Mouse (Mus musculus) CH12.LX (cell line): ENCODE measurements at regions not wholly inside any gene's neighbourhood (a gene's known extent, or its start where the extent isn't known, plus 50 kb on each side); places are given as distances from the start of the nearest gene placed in this dataset.

Experiments
- NRF1 ChIP-seq: IDR thresholded peaks from 2 replicates; pipeline ENCODE4 v1.6.1; 2014; ENCODE audit warnings: low read depth, mild to moderate bottlenecking, inconsistent platforms, low read length, improper control_type of control experiment, moderate library complexity
- POLR2A ChIP-seq: IDR thresholded peaks from 2 replicates; pipeline ENCODE4 v1.6.1; 2011; ENCODE audit warnings: low read depth, mild to moderate bottlenecking, improper control_type of control experiment, low read length

DNA sequence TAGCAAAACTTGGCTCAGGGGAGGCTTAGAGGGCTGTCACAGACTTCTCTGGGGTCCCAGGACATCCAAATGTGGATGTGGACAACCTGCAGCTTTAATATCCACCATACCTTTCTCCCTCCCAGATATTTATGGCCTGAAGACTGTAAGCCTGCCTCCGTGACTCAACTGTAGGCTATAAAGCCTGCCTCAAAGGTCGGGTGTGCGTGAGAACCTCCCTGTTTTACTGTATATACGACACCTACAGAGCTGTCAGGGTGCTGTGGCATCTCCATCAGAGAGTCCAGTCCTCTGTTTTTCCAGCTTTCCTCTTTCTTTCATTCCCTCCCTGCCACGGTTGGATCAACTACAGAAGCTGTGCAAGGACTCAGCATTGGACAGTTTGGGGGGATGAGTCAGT lies 558.1 kb downstream of the Plcl1 start:
- TF ChIP-seq NRF1 (no peak), POLR2A (no peak)
